Mouse (Mus musculus) spleen, adult 2 months (tissue): ENCODE data around the gene Serhl. TPM values are rescaled to one million over a fixed set of nuclear protein-coding genes. Genes with fewer than 3 reads are reported as not detected.

Source experiments
- DNase-seq, 2 experiments: peaks; one replicate each; pipeline versions ENCODE4 v3.0.0 to v3.0.0-alpha.2; 2012 to 2021; ENCODE audit warnings: low spot score in 2 of 2, low read depth in 1 of 2
- H3K27ac ChIP-seq: fragments of 200-500 bp; 2 replicates; pipeline ENCODE4 v1.5.1; 2012; ENCODE audit warnings: low read length, inconsistent platforms; ENCODE audit not compliant: insufficient read depth
- H3K27me3 ChIP-seq: fragments of 200-500 bp; 2 replicates; pipeline ENCODE4 v1.6.1; 2012; ENCODE audit warnings: mild to moderate bottlenecking, moderate library complexity, low read length, inconsistent platforms; ENCODE audit not compliant: control insufficient read depth, insufficient read depth
- H3K36me3 ChIP-seq: fragments of 200-500 bp; 2 replicates; pipeline ENCODE4 v1.6.1; 2012; ENCODE audit warnings: mild to moderate bottlenecking, low read length, inconsistent platforms; ENCODE audit not compliant: control insufficient read depth, insufficient read depth
- H3K4me1 ChIP-seq: fragments of 200-500 bp; 2 replicates; pipeline ENCODE4 v1.6.1; 2011; ENCODE audit warnings: inconsistent platforms; ENCODE audit not compliant: control insufficient read depth, insufficient read depth, insufficient read length
- H3K4me3 ChIP-seq: fragments of 200-500 bp; 2 replicates; pipeline ENCODE4 v1.5.1; 2011; ENCODE audit warnings: mild to moderate bottlenecking, inconsistent platforms; ENCODE audit not compliant: insufficient read depth, insufficient read length; ENCODE audit errors: extremely low read depth
- CTCF ChIP-seq: fragments of 200-500 bp; IDR thresholded peaks from 2 replicates; pipeline ENCODE4 v1.5.1; 2011; ENCODE audit warnings: mild to moderate bottlenecking, inconsistent platforms; ENCODE audit not compliant: insufficient read depth, insufficient read length, insufficient replicate concordance; ENCODE audit errors: extremely low read depth
- POLR2A ChIP-seq: fragments of 200-500 bp; IDR thresholded peaks from 2 replicates; pipeline ENCODE4 v1.6.1; 2011; ENCODE audit warnings: low read depth, low read length, inconsistent platforms
- WGBS: fragments of 180-500 bp; shearing (Covaris S2); methylation state at CpG from one replicate; pipeline ENCODE4 v1.1.7; 2018; 5-methylcytosine and 5-hydroxymethylcytosine counted together
- polyA plus RNA-seq: library from polyadenylated mRNA; depleted of rRNA; stranded (reverse); fragments of >200 nt; gene quantifications from 2 replicates; pipeline ENCODE4 v1.2.3, GENCODE M21; 2012; rRNA removed

Gene Serhl
- polyA plus RNA-seq, 1 experiment = 31.4 TPM

GRCm38 (mm10) chr15:83161062-83161748 lies 71.9 kb downstream of the Serhl start:
- Histone ChIP-seq H3K4me3 (no peak overlapping the region), H3K36me3 (peaks cover 34% of the 10 kb centered on the region), H3K27ac (no peak overlapping the region), H3K27me3 (no peaks in the 10 kb centered on the region), H3K4me1 (no peaks in the 10 kb centered on the region)
- TF ChIP-seq POLR2A = no peak
- WGBS = 91% methylated on average over 10 of the region's 10 CpGs
- DNase-seq = no peak

GRCm38 (mm10) chr15:83162001-83162400 lies 72.7 kb downstream of the Serhl start:
- DNase-seq = no peak
- peaks cover 34% of the 10 kb centered on the region for H3K36me3 ChIP-seq
- H3K27me3 ChIP-seq = no peaks in the 10 kb centered on the region
- no peak overlapping the region for H3K27ac ChIP-seq
- H3K4me3 ChIP-seq = no peak overlapping the region
- WGBS = 92% methylated on average over 4 of the region's 4 CpGs
- H3K4me1 ChIP-seq = no peaks in the 10 kb centered on the region
- TF ChIP-seq CTCF = no peak

- TF ChIP-seq CTCF (no peak), POLR2A (no peak)
- H3K4me1 ChIP-seq = no peaks in the 10 kb centered on the region
- no peak overlapping the region for H3K27ac ChIP-seq
- H3K4me3 ChIP-seq = no peak overlapping the region
- DNase-seq = no peak
- H3K27me3 ChIP-seq = no peaks in the 10 kb centered on the region
- WGBS = 86% methylated on average over 11 of the region's 11 CpGs
- peaks cover 34% of the 10 kb centered on the region for H3K36me3 ChIP-seq
Observed at GRCm38 (mm10) chr15:83162818-83163485, 73.6 kb downstream of the Serhl start.

- TF ChIP-seq POLR2A (no peak), CTCF (no peak)
- H3K4me1 ChIP-seq = peaks cover 3% of the 10 kb centered on the region; the same call in 1 of the 2 replicates
- H3K4me3 ChIP-seq = no peak overlapping the region
- no peaks in the 10 kb centered on the region for H3K27me3 ChIP-seq
- H3K27ac ChIP-seq = no peak overlapping the region
- DNase-seq = no peak
- 77% methylated on average over 5 of the region's 5 CpGs for WGBS
- H3K36me3 ChIP-seq = peaks cover 24% of the 10 kb centered on the region
Observed at GRCm38 (mm10) chr15:83164971-83165471, 75.7 kb downstream of the Serhl start.

- WGBS = 92% methylated on average over 13 of the region's 13 CpGs
- H3K27ac ChIP-seq = no peak overlapping the region
- peaks cover 18% of the 10 kb centered on the region for H3K36me3 ChIP-seq
- H3K4me1 ChIP-seq = peaks cover 4% of the 10 kb centered on the region; the same call in 1 of the 2 replicates
- DNase-seq = no peak
- H3K27me3 ChIP-seq = no peaks in the 10 kb centered on the region
- TF ChIP-seq CTCF (no peak), POLR2A (no peak)
- no peak overlapping the region for H3K4me3 ChIP-seq
Observed at GRCm38 (mm10) chr15:83165526-83166315, 76.4 kb downstream of the Serhl start.

Other genes with a start within 250 kb of the Serhl start
- gene Tcf20, start 101.6 kb upstream of the Serhl start, polyA plus RNA-seq = 21.4 and 27.0 TPM in 2 replicates
- 30.7 and 31.0 TPM in 2 replicates for gene Nfam1, start 56.2 kb upstream of the Serhl start, polyA plus RNA-seq
- 86.8 and 104 TPM in 2 replicates for gene Rrp7a, start 33.3 kb downstream of the Serhl start, polyA plus RNA-seq
- gene Poldip3, start 59.9 kb downstream of the Serhl start, polyA plus RNA-seq = 50.6 and 55.7 TPM in 2 replicates
- gene Cyb5r3, start 83.1 kb downstream of the Serhl start, polyA plus RNA-seq = 76.1 and 90.0 TPM in 2 replicates
- 20.4 and 27.2 TPM in 2 replicates for gene A4galt, start 162.3 kb downstream of the Serhl start, polyA plus RNA-seq